Mouse (Mus musculus): ENCODE results near the gene Tprgl.

Gene Tprgl

DNA sequence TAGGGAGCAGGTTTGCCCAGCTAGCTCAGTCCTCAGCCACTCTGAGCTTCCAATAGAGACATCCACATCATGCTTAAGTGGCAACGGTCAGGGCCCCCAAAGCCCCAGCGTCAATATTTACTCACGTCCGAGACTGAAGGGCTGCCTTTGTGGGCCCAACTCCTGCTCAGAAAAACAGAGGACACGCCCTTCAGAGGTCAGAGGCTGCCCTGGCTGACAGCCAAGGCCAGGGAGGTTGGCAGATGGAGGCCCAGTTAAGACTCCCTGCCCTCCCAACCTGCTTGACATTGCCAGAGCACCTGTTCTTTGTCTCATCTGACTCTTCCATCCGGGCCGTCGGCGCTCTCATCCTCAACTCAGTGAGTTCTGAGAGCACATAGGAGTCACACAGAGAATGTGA, 41.7 kb downstream of the Tprgl start:
- DNase-seq = peak; percentile 78 to 84

DNA sequence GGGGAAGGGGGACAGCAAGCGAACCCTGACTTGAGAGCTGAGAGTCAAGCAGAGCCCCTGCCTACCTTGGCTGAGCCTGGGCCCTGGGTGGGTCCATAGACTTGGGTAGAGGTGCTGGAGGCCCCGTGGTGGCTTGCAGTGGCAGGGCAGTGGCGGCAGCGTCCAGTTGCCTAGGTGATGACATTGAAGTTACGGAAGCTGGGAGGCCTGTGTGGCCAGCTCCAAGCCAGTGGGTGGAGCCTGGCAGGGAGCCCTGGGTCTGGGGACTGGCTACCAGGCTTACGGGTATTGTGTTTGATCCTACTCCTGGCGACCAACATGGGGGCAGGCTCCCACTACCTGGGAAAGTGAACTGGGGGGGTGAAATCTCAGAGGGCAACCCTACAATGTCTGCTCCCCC, 44.0 kb downstream of the Tprgl start:
- no peak for DNase-seq

DNA sequence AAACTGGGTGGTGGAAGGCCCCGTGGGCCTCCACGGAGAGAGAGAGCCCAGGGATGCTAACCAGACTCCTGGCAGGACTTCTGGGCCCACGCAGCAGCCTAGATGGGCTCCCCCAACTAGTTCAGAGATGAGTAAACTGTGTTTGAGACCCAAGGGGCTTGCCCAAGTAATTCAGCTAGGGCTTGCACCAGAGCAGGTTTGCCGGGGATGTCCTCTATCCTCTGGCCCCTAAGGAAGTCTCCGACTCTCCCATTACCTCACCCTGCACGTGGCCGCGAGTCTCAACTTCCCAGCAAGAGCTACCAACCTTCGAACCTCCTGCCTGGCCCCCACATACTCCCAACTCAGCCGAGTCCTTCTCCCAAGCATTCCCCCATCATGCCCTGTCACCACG, 50.6 kb downstream of the Tprgl start:
- DNase-seq = no peak

DNA sequence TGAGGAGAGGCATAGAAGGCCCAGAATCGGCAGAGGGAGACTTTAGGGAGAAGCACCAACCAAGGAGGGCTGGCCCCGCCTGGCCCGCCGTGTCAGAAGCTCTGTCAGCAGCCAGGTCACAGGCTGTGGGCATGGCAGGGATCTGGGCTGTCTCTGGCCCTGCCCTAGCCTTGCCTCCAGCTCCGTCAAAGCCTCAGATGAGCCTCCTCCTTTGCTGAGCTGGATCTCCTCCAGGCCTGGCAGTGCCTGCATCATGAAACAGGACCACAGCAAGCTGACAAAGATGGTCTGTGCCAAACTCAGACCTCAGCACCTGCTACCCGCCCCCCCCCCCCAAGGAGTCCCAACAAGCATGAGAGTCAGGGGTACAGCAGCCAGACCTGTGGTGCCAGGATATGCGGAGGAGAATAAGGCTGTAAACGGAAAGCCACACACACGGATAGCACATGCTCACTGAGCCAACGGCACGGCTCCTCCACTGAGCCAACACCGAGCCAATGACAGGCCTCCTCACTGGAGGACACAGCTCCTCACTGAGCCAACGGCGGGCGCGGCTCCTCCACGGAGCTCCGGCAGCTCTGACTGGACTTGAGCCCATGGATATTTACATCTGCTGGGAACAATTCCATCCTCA, 51.1 kb downstream of the Tprgl start:
- peak; percentile 80 to 86 for DNase-seq

Measured in cerebellum, postnatal 25 days (tissue).